ENCODE assay signal across 22 mouse cellular contexts in genomic region chr17:50392966-50393365, GRCm38 (mm10).
DNase-seq lines count a peak whose midpoint lies in the region; TF ChIP-seq lines count a peak whose summit lies in the region.
"Had no signal": no experiment of that assay in that cellular context is flagged by ENCODE, and none has a peak within 500 bp of the region (broad histone marks: within the 10 kb centered on the region; RNA-seq: fewer than 3 reads in every experiment).

No protein-coding gene starts in this region.

- DNase-seq in adrenal gland, adult (ENCODE audit: inconsistent age in 2 of 2, low spot score in 1 of 2): peak; percentile 46 to 80
- no peak for DNase-seq in adrenal gland, adult 18-20 months (ENCODE audit: low spot score in 2 of 2)
- peak; percentile 82 for DNase-seq in heart, adult 11 months
- DNase-seq in heart, adult 9 months (ENCODE audit: low spot score in 2 of 2): no peak
- DNase-seq in adrenal gland, postnatal 10 days: peak; percentile 50
- DNase-seq in midbrain, embryonic 10.5 days (ENCODE audit: low spot score): no peak
- DNase-seq in embryo, embryonic 10 days (ENCODE audit: low spot score): no peak
- DNase-seq: cerebellum, adult 11-12 months; cerebellum, adult 8-10 months; cerebellum, postnatal 10 days; cerebellum, postnatal 36 days; forebrain, postnatal 0 days; gastrocnemius, adult 2 months; gastrocnemius, postnatal 14 days; kidney, adult 18-20 months had no signal

- peaks cover 4% of the 10 kb centered on the region for H3K4me1 ChIP-seq in cortical plate, adult 2 months (ENCODE audit: control insufficient read depth, insufficient read depth, low read length)
- no peaks in the 10 kb centered on the region for H3K4me1 ChIP-seq in midbrain, embryonic 10.5 days
- H3K4me1 ChIP-seq: embryonic facial prominence, embryonic 15.5 days; hindbrain, embryonic 15.5 days had no signal

- H3K27me3 ChIP-seq in midbrain, embryonic 10.5 days (ENCODE audit: low read depth, poor library complexity, severe bottlenecking): no peaks in the 10 kb centered on the region
- H3K27me3 ChIP-seq: embryonic facial prominence, embryonic 12.5 days; embryonic facial prominence, embryonic 15.5 days; heart, embryonic 13.5 days; hindbrain, embryonic 15.5 days; intestine, embryonic 15.5 days had no signal

- H3K36me3 ChIP-seq in midbrain, embryonic 10.5 days: no peaks in the 10 kb centered on the region
- H3K36me3 ChIP-seq: embryonic facial prominence, embryonic 12.5 days; embryonic facial prominence, embryonic 15.5 days; heart, embryonic 10.5 days; heart, embryonic 13.5 days; hindbrain, embryonic 15.5 days; intestine, embryonic 15.5 days had no signal

- no peak for TF ChIP-seq CTCF in cortical plate, adult 2 months (IDR thresholded peaks at IDR 0.05; ENCODE audit: extremely low read depth, insufficient read depth, low read length)

- no peaks in the 10 kb centered on the region for H3K9me3 ChIP-seq in midbrain, embryonic 10.5 days (replicated peaks)
- H3K9me3 ChIP-seq: embryonic facial prominence, embryonic 12.5 days; embryonic facial prominence, embryonic 15.5 days; heart, embryonic 10.5 days; heart, embryonic 13.5 days; hindbrain, embryonic 15.5 days; intestine, embryonic 15.5 days had no signal

- 83% methylated on average over 2 of the region's 2 CpGs for WGBS in midbrain, embryonic 10.5 days

- H3K4me3 ChIP-seq in cortical plate, adult 2 months (ENCODE audit: insufficient read depth, low read length): no peak overlapping the region
- no peak overlapping the region for H3K4me3 ChIP-seq in midbrain, embryonic 10.5 days
- H3K4me3 ChIP-seq: embryonic facial prominence, embryonic 12.5 days; embryonic facial prominence, embryonic 15.5 days; gastrocnemius, adult 2 months; heart, embryonic 10.5 days; heart, embryonic 13.5 days; hindbrain, embryonic 15.5 days; intestine, embryonic 15.5 days had no signal

- no peak for TF ChIP-seq POLR2A in cortical plate, adult 2 months (IDR thresholded peaks at IDR 0.05; ENCODE audit: extremely low read depth, insufficient read depth, low read length)

- peak overlapping the region; percentile 76 for H3K27ac ChIP-seq in cortical plate, adult 2 months (ENCODE audit: insufficient read depth, low read length)
- H3K27ac ChIP-seq in midbrain, embryonic 10.5 days (replicated peaks): no peak overlapping the region
- H3K27ac ChIP-seq: embryonic facial prominence, embryonic 12.5 days; embryonic facial prominence, embryonic 15.5 days; gastrocnemius, adult 2 months; heart, embryonic 10.5 days; heart, embryonic 13.5 days; hindbrain, embryonic 15.5 days; intestine, embryonic 15.5 days had no signal

Comparison
In these comparisons a context has a peak if more than half of its experiments do, and no peak if none do; other contexts are left out.
1. DNase-seq: peak in adrenal gland, adult (2 of 2), heart, adult 11 months (single experiment) and adrenal gland, postnatal 10 days (single experiment); none in adrenal gland, adult 18-20 months (0 of 2), heart, adult 9 months (0 of 2), midbrain, embryonic 10.5 days (single experiment) and embryo, embryonic 10 days (single experiment).